Mouse (Mus musculus): ENCODE data around the gene Dnah14. TPM values are rescaled to one million over a fixed set of nuclear protein-coding genes. Genes with fewer than 3 reads are reported as not detected.

The Dnah14 gene
- polyA plus RNA-seq, 3 experiments from 2014 or later: 3.0 to 5.2 (median 3.1) TPM

GRCm38 (mm10) chr1:181854829-181855228 is 278.5 kb downstream of the Dnah14 start:
- ATAC-seq: no peak

DNA sequence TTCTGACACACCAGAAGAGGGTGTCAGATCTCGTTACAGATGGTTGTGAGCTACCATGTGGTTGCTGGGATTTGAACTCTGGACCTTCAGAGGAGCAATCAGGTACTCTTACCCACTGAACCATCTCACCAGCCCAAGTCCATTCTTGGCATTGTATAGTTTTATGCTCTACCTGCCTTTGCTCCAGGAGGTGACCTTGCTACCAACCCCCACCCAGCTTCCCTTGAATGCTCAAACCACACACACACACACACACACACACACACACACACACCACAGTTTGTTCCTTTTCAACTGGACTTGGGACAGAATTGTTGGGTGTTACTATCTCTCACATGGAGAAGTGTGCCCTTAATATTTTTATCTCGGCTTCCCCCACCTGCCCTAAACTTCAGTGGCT is 280.0 kb downstream of the Dnah14 start:
- no peak for ATAC-seq

- ATAC-seq: peak; percentile 96
These were observed 284.3 kb downstream of the Dnah14 start for GRCm38 (mm10) chr1:181860659-181861058.

GRCm38 (mm10) chr1:181861181-181861902 is 285.0 kb downstream of the Dnah14 start:
- ATAC-seq: no peak

DNA sequence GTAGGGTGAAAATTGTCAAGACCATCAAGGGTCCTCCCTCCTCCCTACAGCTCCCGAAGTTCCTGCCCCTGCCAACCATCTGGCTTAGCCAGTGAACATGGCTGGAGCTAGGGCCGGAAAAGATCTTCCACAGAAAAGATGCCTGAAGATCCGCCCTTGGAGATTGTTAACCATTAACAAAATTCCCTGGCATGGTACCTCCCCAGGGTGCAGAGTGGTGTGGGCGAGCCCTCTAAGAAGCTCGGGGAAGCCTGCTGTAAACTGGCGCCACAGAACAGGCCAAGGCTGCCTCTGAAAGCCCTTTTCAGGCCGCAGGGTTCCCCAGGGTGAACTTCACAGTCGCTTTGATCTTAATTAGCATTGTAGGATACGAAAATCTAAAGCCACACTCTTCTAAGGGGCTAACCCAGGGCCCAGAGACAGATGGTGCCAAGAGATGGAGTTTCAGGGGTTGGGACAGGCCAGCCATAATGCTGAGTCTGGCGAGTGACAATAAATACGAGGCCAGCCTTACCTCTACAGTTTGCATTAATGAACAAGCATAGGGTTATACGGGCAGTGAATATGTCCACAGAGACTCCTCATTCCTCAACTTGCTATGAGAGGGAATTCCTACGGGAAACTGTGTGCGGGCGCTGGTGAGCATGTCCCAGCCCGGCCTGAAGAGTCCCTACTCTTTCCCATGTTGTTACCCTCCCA is 286.5 kb downstream of the Dnah14 start:
- no peak for ATAC-seq

GRCm38 (mm10) chr1:181863431-181863830 is 287.1 kb downstream of the Dnah14 start:
- ATAC-seq: no peak

Other genes starting within 250 kb of the Dnah14 start
- gene Cnih3, start 223.9 kb upstream of the Dnah14 start, polyA plus RNA-seq (2017; shearing (Covaris generic)): not detected
- not detected for gene Ccdc121, start 65.1 kb upstream of the Dnah14 start, polyA plus RNA-seq (2017; shearing (Covaris generic))